Mouse (Mus musculus) forebrain, postnatal 0 days (tissue): ENCODE results near the gene Cdh6. TPM values are rescaled to one million over a fixed set of nuclear protein-coding genes. Genes with fewer than 3 reads are reported as not detected.
A peak's percentile ranks its signal among the peaks of the same experiment; 100 is the strongest.

Experiments used
- ATAC-seq: fragments of 200-750 bp; cut with Nextera tagmentation; 2 replicates; pipeline ENCODE4 v1.8.0; 2017; ENCODE audit warnings: mild to moderate bottlenecking, moderate library complexity
- DNase-seq: peaks from one replicate; pipeline ENCODE4 v3.0.0-alpha.2; 2015
- H3K27ac ChIP-seq: fragments of 300-500 bp; sonication (generic); 2 replicates; pipeline ENCODE4 v1.5.1; 2014; ENCODE audit warnings: low read depth, mild to moderate bottlenecking, antibody characterized with exemption, low read length, moderate library complexity, mixed read lengths
- H3K27me3 ChIP-seq: fragments of 300-500 bp; sonication (generic); 2 replicates; pipeline ENCODE4 v1.6.1; 2014; ENCODE audit warnings: mild to moderate bottlenecking, low read length, mixed read lengths; ENCODE audit not compliant: insufficient read depth
- H3K36me3 ChIP-seq: fragments of 300-500 bp; sonication (generic); 2 replicates; pipeline ENCODE4 v1.6.1; 2014; ENCODE audit warnings: mild to moderate bottlenecking, moderate library complexity; ENCODE audit not compliant: insufficient read depth
- H3K4me1 ChIP-seq: fragments of 300-500 bp; sonication (generic); 2 replicates; pipeline ENCODE4 v1.6.1; 2014; ENCODE audit warnings: antibody characterized with exemption; ENCODE audit not compliant: insufficient read depth
- H3K4me2 ChIP-seq: fragments of 300-500 bp; sonication (generic); 2 replicates; pipeline ENCODE4 v1.6.1; 2014; ENCODE audit warnings: low read depth, mild to moderate bottlenecking, moderate library complexity
- H3K4me3 ChIP-seq: fragments of 300-500 bp; sonication (generic); 2 replicates; pipeline ENCODE4 v1.5.1; 2014; ENCODE audit warnings: low read depth, low read length, mixed read lengths
- H3K9ac ChIP-seq: fragments of 300-500 bp; sonication (generic); 2 replicates; pipeline ENCODE4 v1.6.1; 2014; ENCODE audit warnings: mild to moderate bottlenecking
- H3K9me3 ChIP-seq: fragments of 300-500 bp; sonication (generic); 2 replicates; pipeline ENCODE4 v1.6.1; 2016; ENCODE audit warnings: low read length
- CTCF ChIP-seq: sonication (generic); IDR thresholded peaks from 2 replicates; pipeline ENCODE4 v1.5.1; 2016; ENCODE audit warnings: antibody characterized with exemption, control low read depth, low read depth
- WGBS: fragments of 180-500 bp; shearing (Covaris S2); extraction: QIAGEN DNeasy Blood & Tissue Kit; methylation state at CpG from one replicate; pipeline ENCODE4 v1.1.7; 2014; 5-methylcytosine and 5-hydroxymethylcytosine counted together
- polyA plus RNA-seq: library from polyadenylated mRNA; unstranded; fragments of >200 nt; fragmentation: Nextera tagmentation; extraction: Ambion mirVana; gene quantifications from 2 replicates; pipeline ENCODE4 v1.2.1, GENCODE M21; 2015
- total RNA-seq: library from RNA; depleted of rRNA; stranded (reverse); fragments of >200 nt; gene quantifications from 2 replicates; pipeline ENCODE4 v1.2.3, GENCODE M21; 2014

The Cdh6 gene
- total and polyA plus RNA-seq, 2 experiments from 2014 or later = 9.8 to 12.1 TPM

DNA sequence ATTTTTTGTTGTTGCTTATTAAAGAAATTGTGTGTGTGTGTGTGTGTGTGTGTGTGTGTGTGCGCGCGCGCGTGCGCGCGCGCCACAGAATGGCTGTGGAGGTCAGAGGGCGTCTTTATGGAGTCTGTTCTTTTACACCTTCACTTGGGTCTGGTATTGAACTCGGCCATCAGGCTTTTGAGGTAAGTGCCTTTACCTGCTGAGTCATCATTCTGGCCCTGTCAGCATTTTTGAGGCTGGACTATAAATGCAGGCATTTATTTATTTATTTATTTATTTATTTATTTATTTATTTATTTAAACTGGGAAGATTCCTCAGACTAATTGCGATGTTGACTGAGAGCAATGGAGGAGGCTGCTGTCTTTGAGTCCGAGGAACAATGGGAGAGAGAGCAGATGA is 109.8 kb downstream of the Cdh6 start:
- Histone ChIP-seq H3K4me1 (no peaks in the 10 kb centered on the region), H3K27me3 (no peaks in the 10 kb centered on the region), H3K27ac (no peak overlapping the region), H3K4me3 (no peak overlapping the region), H3K9me3 (no peaks in the 10 kb centered on the region), H3K9ac (no peak overlapping the region), H3K36me3 (no peaks in the 10 kb centered on the region), H3K4me2 (no peak overlapping the region)
- DNase-seq (no peak), ATAC-seq (no peak)
- no peak for TF ChIP-seq CTCF
- 96% methylated on average over 13 of the region's 13 CpGs for WGBS

DNA sequence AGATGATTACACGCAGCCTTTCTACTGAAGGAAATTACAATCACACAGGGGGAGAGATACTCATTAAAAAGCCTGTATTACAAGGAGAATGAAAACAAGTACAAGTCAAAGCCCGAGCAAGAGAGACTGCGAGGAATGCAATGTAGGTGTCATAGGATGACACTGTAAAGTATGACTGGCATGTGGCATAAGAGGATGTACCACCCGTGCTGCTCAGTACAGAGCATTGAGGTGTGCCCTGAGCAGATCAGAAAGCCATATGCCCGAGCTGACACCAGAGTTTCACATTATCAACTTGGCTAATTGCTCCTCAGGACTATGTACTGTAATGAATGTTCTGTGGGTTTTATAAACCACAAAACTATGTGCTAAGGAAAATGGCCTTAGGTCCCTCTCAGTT is 115.7 kb downstream of the Cdh6 start:
- WGBS = 72% methylated on average over 5 of the region's 5 CpGs

DNA sequence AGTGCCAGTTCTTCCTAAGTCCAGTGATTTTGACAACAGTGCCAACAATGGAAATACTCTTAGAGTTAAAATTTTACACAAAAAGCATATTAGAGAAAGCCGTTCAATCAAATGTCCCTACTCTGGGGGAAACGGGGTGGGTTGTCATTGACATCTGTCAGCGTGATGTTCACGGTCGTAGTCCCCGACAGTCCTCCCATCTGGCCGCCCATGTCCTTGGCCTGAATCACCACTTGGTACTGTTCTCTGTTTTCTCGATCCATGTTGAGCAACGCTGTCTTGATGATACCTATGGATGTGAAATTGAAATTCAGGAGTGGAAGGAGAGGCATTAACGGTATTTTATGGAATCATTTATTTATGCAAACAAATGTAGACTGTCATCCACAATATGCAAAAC is 116.2 kb downstream of the Cdh6 start:
- Histone ChIP-seq H3K4me3 (no peak overlapping the region), H3K36me3 (no peaks in the 10 kb centered on the region), H3K27me3 (no peaks in the 10 kb centered on the region), H3K27ac (no peak overlapping the region), H3K9me3 (no peaks in the 10 kb centered on the region), H3K4me1 (no peaks in the 10 kb centered on the region), H3K9ac (no peak overlapping the region), H3K4me2 (no peak overlapping the region)
- ATAC-seq (no peak), DNase-seq (no peak)
- 78% methylated on average over 10 of the region's 10 CpGs for WGBS
- no peak for TF ChIP-seq CTCF

More for the DNA sequence above, 115.7 kb downstream of the Cdh6 start:
- Histone ChIP-seq H3K27me3 (no peaks in the 10 kb centered on the region), H3K4me3 (no peak overlapping the region), H3K9me3 (no peaks in the 10 kb centered on the region), H3K4me2 (no peak overlapping the region), H3K27ac (no peak overlapping the region), H3K9ac (no peak overlapping the region), H3K4me1 (no peaks in the 10 kb centered on the region), H3K36me3 (no peaks in the 10 kb centered on the region)
- TF ChIP-seq CTCF = no peak
- DNase-seq (no peak), ATAC-seq (no peak)

DNA sequence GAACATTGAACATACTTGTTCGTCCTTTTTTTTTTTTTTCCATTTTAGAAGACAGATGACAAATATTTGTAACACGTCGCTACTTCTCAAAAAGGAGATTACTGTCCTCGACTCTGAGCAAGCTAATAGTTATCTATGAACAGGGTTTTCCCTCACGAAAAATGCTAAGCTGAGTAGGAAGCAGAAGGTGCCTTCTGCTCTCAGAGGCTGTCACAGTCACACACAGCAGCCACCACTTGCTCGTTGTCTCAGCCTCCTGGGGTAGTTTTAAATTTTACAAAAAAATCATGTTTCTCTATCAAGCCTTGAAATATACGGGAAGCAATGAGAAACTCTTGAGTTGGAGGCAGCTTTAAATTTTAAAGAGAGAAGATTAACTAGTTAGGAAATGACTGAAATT is 125.6 kb downstream of the Cdh6 start:
- Histone ChIP-seq H3K4me1 (no peaks in the 10 kb centered on the region), H3K9me3 (no peaks in the 10 kb centered on the region), H3K9ac (no peak overlapping the region), H3K27ac (no peak overlapping the region), H3K27me3 (no peaks in the 10 kb centered on the region), H3K36me3 (no peaks in the 10 kb centered on the region), H3K4me2 (no peak overlapping the region), H3K4me3 (no peak overlapping the region)
- DNase-seq = peak; percentile 22
- ATAC-seq = peak; percentile 60; the same call in 1 of the 2 replicates
- WGBS = 69% methylated on average over 7 of the region's 7 CpGs
- no peak for TF ChIP-seq CTCF

DNA sequence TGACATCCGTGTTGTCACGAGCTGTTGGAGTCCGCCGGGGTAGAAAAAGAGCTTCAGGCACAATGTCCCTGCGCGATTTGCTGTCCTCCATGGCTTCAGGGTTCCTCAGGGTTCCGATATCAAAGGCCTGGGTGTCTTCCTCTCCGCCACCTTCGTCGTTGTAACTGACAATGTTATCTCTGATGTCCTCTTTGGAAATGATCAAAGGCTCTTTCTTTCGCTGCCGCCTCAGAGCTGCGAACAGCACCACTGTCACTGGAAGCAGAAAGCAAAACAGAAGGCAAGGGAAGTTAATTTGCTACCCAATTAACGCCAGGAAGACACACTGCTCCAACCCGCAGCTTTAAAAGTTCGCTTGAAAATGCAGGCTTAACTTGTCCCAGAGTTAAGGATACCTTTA is 139.0 kb downstream of the Cdh6 start:
- Histone ChIP-seq H3K4me3 (no peak overlapping the region), H3K27ac (no peak overlapping the region), H3K36me3 (no peaks in the 10 kb centered on the region; the same call in 1 of the 2 replicates), H3K27me3 (no peaks in the 10 kb centered on the region), H3K9ac (no peak overlapping the region), H3K4me2 (no peak overlapping the region), H3K9me3 (no peaks in the 10 kb centered on the region), H3K4me1 (no peaks in the 10 kb centered on the region)
- no peak for TF ChIP-seq CTCF
- ATAC-seq (no peak), DNase-seq (peak; percentile 9)
- 62% methylated on average over 16 of the region's 16 CpGs for WGBS

DNA sequence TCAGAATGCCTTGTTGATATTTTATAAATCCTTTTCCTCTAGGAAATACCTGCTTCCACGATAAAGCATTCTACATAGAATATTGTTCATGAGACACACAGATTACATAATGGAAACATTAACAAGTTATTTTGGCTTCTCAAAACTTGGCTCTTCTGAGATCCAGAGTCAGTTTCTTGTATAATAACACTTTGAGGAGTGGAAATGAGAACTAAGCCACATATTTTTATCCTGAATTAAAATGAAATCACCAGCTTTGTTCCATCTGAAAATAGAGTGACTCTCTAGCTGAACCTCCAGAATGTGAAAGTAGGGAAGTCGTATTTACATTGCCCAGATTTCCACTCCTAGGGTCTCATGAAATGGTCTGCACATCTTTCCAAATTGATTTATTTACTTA is 142.8 kb downstream of the Cdh6 start:
- ATAC-seq (no peak), DNase-seq (no peak)
- H3K4me2 ChIP-seq = no peak overlapping the region
- no peaks in the 10 kb centered on the region for H3K9me3 ChIP-seq
- H3K4me3 ChIP-seq = no peak overlapping the region
- H3K27ac ChIP-seq = no peak overlapping the region
- no peaks in the 10 kb centered on the region for H3K4me1 ChIP-seq
- no peak overlapping the region for H3K9ac ChIP-seq
- 80% methylated on average over 2 of the region's 2 CpGs for WGBS
- no peak for TF ChIP-seq CTCF
- no peaks in the 10 kb centered on the region for H3K36me3 ChIP-seq
- no peaks in the 10 kb centered on the region for H3K27me3 ChIP-seq

DNA sequence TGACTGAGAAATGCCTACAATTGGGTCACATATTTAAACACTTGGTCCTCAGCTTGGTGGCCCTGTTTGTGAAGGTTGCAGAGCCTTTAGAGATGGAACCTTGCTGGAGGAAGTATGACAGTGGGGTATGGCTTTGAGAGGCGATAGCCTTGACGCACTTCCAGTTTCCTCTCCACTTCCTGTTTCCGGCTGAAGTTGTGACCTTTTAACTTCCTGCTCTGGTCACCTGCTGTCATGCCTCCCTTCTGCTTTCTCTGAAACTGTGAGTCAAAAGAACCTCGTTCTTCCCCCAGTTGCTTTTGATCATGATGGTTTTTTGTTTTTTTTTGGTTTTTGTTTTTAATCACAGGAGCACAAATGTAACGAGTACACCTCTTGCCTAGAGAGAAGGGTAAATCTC is 146.0 kb downstream of the Cdh6 start:
- TF ChIP-seq CTCF = no peak
- H3K9ac ChIP-seq = no peak overlapping the region
- no peaks in the 10 kb centered on the region for H3K27me3 ChIP-seq
- H3K4me3 ChIP-seq = no peak overlapping the region
- ATAC-seq = no peak
- H3K36me3 ChIP-seq = no peaks in the 10 kb centered on the region
- 67% methylated on average over 5 of the region's 5 CpGs for WGBS
- H3K9me3 ChIP-seq = no peaks in the 10 kb centered on the region
- no peak overlapping the region for H3K4me2 ChIP-seq
- H3K27ac ChIP-seq = no peak overlapping the region
- no peak for DNase-seq
- H3K4me1 ChIP-seq = no peaks in the 10 kb centered on the region

DNA sequence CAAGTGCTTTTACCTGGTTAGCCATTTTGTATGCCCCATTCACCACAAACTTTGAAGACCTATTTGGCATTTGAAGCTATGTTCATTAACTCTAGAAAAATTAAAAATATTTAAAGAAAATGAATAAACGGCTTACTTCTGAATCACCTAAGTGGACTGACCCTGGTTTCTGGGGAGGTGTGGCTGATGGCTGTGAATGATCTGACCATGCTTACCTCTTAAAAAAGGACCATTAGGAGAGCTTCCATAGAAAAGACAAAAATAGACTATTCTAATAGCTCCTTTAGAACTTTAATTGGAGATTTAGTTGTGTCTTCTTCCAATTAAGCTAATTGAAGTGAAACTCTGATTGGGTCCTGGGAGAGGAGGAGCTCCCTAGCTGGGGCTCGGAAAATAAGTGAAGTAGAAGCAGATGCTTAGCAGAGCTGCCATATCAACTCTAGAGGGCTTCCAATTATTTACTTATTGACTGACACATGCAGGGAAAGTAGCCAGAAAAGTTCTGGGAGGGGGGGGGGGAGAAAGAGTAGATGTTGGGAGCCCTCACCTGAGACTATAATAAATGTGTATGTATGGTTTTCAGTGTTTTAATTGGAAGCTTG is 156.6 kb downstream of the Cdh6 start:
- no peak overlapping the region for H3K9ac ChIP-seq
- no peaks in the 10 kb centered on the region for H3K9me3 ChIP-seq
- H3K4me3 ChIP-seq = no peak overlapping the region
- no peaks in the 10 kb centered on the region for H3K36me3 ChIP-seq
- ATAC-seq (no peak), DNase-seq (no peak)
- TF ChIP-seq CTCF = no peak
- no peak overlapping the region for H3K27ac ChIP-seq
- H3K4me2 ChIP-seq = no peak overlapping the region
- WGBS = 33% methylated on average over 2 of the region's 2 CpGs
- H3K27me3 ChIP-seq = no peaks in the 10 kb centered on the region
- no peaks in the 10 kb centered on the region for H3K4me1 ChIP-seq
